Mouse (Mus musculus) monocyte, adult 5-6 weeks (primary cell): Measurements from ENCODE around the gene Vmn2r92. TPM values are rescaled to one million over a fixed set of nuclear protein-coding genes. Genes with fewer than 3 reads are reported as not detected.
"Not testable (repeated sequence)": the region's sequence is repeated elsewhere in the genome, so short reads cannot be mapped to it uniquely, and the experiment has no call there.

Experiments
- ATAC-seq: fragments of 153-309, 156-312 bp; replicated peaks from 2 replicates; pipeline ENCODE4 v1.8.0; 2017; ENCODE audit warnings: mild to moderate bottlenecking; ENCODE audit not compliant: low TSS enrichment, insufficient number of reproducible peaks, severe bottlenecking, poor library complexity, low FRiP score
- total RNA-seq: library from RNA; stranded (forward); fragments of 200-1000, 200-491, 200-594 nt; gene quantifications from 3 replicates; pipeline ENCODE4 v1.2.3, GENCODE M21; 2017

The Vmn2r92 gene
- not detected in 3 replicates for total RNA-seq

- ATAC-seq = not testable (repeated sequence)
These were observed at the start of gene Vmn2r92 for GRCm38 (mm10) chr17:18151587-18151986. Gene Vmn2r92 (plus strand): TSS chr17:18151887.

DNA sequence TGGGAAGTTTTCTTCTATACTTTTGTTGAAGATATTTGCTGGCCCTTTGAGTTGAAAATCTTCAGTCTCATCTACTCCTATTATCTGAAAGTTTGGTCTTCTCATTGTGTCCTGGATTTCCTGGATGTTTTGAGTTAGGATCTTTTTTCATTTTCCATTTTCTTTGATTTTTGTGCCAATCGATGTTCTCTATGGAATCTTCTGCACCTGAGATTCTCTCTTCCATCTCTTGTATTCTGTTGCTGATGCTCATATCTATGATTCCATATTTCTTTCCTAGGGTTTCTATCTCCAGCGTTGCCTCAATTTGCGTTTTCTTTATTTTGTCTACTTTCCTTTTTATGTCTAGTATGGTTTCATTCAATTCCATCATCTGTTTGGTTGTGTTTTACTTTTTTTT is 49.4 kb upstream of the Vmn2r92 start:
- ATAC-seq = not testable (repeated sequence)

DNA sequence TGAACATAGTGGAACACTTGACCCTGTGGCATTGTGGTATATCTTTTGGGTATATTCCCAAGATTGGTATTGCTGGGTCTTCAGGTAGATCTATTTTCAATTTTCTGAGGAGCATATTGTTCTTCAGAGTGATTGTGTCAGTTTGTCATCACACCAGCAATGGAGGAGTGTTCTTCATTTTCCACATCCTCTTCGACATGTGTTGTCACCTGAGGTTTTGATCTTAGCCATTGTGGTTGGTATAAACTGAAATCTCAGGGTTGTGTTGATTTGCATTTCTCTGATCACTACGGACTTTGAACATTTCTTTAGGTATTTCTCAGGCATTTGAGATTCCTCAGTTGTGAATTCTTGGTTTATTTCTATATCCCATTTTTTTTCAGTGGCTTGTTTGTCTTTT is 9.5 kb downstream of the Vmn2r92 start:
- ATAC-seq = not testable (repeated sequence)

DNA sequence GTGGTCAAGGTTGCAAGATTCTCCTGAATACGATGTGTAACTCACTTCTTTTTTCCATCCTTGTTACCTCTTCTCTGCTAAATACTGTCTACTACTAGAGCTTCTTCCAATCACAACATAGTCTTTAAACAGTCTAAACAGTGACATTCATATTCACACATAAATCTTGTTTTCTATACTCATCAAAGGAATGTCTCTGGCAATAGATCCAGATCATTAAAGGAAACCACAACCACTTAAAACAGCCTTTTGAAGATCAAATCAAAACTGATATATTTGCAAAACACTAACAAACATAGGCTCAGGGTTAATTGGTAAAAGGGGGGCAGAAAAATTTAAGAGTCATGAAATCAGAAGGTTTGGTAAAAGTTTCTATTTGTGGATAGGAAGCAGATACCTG is 38.0 kb downstream of the Vmn2r92 start:
- ATAC-seq = no peak

DNA sequence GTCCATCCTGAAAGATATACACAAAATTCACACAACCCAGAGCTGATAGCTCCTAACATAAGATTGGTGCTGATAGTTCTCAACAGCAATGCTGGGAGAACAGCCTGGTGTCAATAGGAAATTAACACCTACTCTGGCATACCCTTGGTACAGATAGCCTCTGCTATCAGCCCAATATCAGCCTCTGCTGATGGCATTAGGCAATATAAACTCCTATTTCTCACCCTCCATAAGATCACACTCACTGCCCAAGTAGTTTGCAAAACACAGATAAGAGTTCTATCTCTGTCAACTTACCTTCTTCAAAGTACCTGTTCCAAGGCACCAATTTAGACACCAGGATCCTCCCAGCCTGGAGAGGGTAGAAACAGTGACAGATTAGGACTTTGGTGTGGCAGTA is 69.6 kb downstream of the Vmn2r92 start:
- ATAC-seq = no peak

GRCm38 (mm10) chr17:18231996-18232395 is 80.3 kb downstream of the Vmn2r92 start:
- ATAC-seq = no peak

DNA sequence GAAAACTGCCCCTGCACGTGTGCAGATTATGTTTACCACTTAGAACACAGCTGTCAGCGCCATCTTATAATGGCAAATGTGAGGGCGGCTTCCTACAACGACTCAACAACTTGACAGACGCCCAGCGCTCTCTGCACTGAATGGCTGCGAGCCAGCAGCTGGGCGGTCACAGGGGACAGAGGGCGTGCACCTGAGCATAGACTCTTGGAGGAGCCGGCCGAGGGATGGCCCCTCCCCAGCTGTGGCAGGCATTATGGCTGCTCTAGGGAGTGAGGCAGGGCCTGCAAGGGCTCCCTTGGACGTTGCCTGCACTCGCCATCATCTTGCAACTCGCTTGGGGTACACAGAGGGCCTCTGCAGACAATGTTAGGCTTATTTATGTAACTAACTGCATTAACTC is 85.2 kb downstream of the Vmn2r92 start:
- ATAC-seq = no peak

Other genes with a start within 250 kb of the Vmn2r92 start
- gene Fpr-rs4, start 130.2 kb upstream of the Vmn2r92 start, total RNA-seq = not detected in 3 replicates
- not detected in 3 replicates for gene Vmn2r124, start 102.5 kb upstream of the Vmn2r92 start, total RNA-seq
- not detected in 3 replicates for gene Vmn2r91, start 66.9 kb upstream of the Vmn2r92 start, total RNA-seq
- gene Vmn2r94, start 125.9 kb downstream of the Vmn2r92 start, total RNA-seq = not detected in 3 replicates
- gene Vmn2r93, start 146.2 kb downstream of the Vmn2r92 start, total RNA-seq = not detected in 3 replicates